Comparison of ENCODE assay signal across 8 mouse cellular contexts in the genomic region with DNA sequence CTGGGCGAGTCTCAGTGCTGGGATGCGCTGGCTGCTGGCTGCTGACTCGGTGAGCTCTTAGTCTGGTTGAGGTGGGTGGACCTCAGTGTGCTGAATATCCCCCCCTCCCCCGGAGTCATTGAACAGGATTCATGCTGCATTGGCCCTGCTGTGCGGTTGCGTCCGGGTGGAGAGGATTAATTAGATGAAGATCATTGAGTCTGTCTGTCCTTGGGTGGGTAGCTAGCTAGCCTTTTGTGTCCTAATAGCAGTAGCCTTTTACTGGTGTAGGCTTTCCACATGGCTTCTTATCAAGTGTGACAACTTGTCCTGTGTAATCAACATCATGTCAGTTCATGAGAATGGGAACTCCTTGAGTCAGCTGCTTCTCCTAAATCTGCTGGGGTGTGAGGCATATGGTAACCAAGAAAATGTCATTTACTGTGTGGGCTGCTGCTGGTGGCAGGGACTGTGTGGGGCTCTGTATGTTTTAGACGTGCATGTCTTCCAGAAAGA. TPM values are rescaled to one million over a fixed set of nuclear protein-coding genes. Genes with fewer than 3 reads are reported as not detected.
DNase-seq lines count a peak whose midpoint lies in the region; ATAC-seq and TF ChIP-seq lines count a peak whose summit lies in the region.

No protein-coding gene starts in this region.

- intact Hi-C loops in left cerebral cortex, postnatal 4 days (cut with DNase I): no loop called here

- H3K27ac ChIP-seq in hindbrain, embryonic 11.5 days (ENCODE audit: low read depth, low read length): no peak overlapping the region

- TF ChIP-seq CTCF in G1E (IDR thresholded peaks at IDR 0.05; ENCODE audit: low read depth, low read length): no peak

- peaks cover 80% of the 10 kb centered on the region for H3K36me3 ChIP-seq in G1E (replicated peaks)
- peaks cover 7% of the 10 kb centered on the region; the same call in 1 of the 2 replicates for H3K36me3 ChIP-seq in hindbrain, embryonic 11.5 days (ENCODE audit: control insufficient read depth, insufficient read depth, low read length)

- H3K4me1 ChIP-seq in G1E (ENCODE audit: insufficient read depth, low read depth, low read length): peaks cover 49% of the 10 kb centered on the region
- H3K4me1 ChIP-seq in hindbrain, embryonic 11.5 days (replicated peaks; ENCODE audit: control insufficient read depth, insufficient read depth, low read length): no peaks in the 10 kb centered on the region

- 56% methylated on average over 8 of the region's 8 CpGs for WGBS in hindbrain, embryonic 11.5 days

- no peak for DNase-seq in G1E (ENCODE audit: low spot score)
- DNase-seq in cerebellum, postnatal 10 days: peak; percentile 79 to 91
- DNase-seq in hindbrain, embryonic 11.5 days (ENCODE audit: low spot score): peak; percentile 5
- DNase-seq in left cerebral cortex, postnatal 4 days: peak; percentile 83
- DNase-seq in adrenal gland, postnatal 10 days: no peak
- no peak for DNase-seq in heart, adult 9 months (ENCODE audit: low spot score in 2 of 2)
- DNase-seq in natural killer cell, adult 2 months (ENCODE audit: low spot score in 2 of 2): no peak

- H3K27me3 ChIP-seq in G1E (ENCODE audit: insufficient read depth, low read length): no peaks in the 10 kb centered on the region
- no peaks in the 10 kb centered on the region for H3K27me3 ChIP-seq in hindbrain, embryonic 11.5 days (ENCODE audit: control insufficient read depth, insufficient read depth, low read length)

- H3K4me3 ChIP-seq in G1E (ENCODE audit: low read depth, low read length): peak overlapping the region; percentile 40; the same call in 1 of the 2 replicates
- H3K4me3 ChIP-seq in hindbrain, embryonic 11.5 days (ENCODE audit: low read depth, low read length): no peak overlapping the region

- peak; percentile 36; the same call in 1 of the 2 replicates for ATAC-seq in G1E (ENCODE audit: extremely low read depth, insufficient number of reproducible peaks, low FRiP score, poor library complexity, severe bottlenecking)
- ATAC-seq in hindbrain, embryonic 11.5 days (ENCODE audit: low FRiP score): peak; percentile 64
- ATAC-seq in megakaryocyte-erythroid progenitor cell, adult 5-6 weeks (replicated peaks; ENCODE audit: low FRiP score, low TSS enrichment, poor library complexity, severe bottlenecking): no peak

- no peak overlapping the region for H3K4me2 ChIP-seq in hindbrain, embryonic 11.5 days (replicated peaks; ENCODE audit: low read depth, low read length)

- no peak overlapping the region for H3K9ac ChIP-seq in hindbrain, embryonic 11.5 days (ENCODE audit: low read depth, low read length)

- no peaks in the 10 kb centered on the region for H3K9me3 ChIP-seq in G1E (replicated peaks)
- H3K9me3 ChIP-seq in hindbrain, embryonic 11.5 days (ENCODE audit: control insufficient read depth, low read length): no peaks in the 10 kb centered on the region

RNA-seq across cellular contexts. Expression of a gene that starts 22.3 kb away (rescaled TPM):
- 85.0 and 85.7 TPM in 2 replicates for total RNA-seq in G1E (2014; fragmentation: Nextera tagmentation)
- 31.0 and 37.0 TPM in 2 replicates for total RNA-seq in G1E (2017)
- polyA plus RNA-seq in G1E (2012): 450 and 524 TPM in 2 replicates
- polyA plus RNA-seq in hindbrain, embryonic 11.5 days (2014; fragmentation: Nextera tagmentation; extraction: Ambion mirVana): 31.7 and 33.7 TPM in 2 replicates
- 10 to 100 TPM; 38.0 to 40.8 TPM for total RNA-seq in left cerebral cortex, postnatal 4 days (2021)
- total RNA-seq in megakaryocyte-erythroid progenitor cell, adult 5-6 weeks (2014; fragmentation: Nextera tagmentation): 41.4 and 52.2 TPM in 2 replicates
- 28.8 and 42.0 TPM in 2 replicates for total RNA-seq in megakaryocyte-erythroid progenitor cell, adult 5-6 weeks (2017)
- 10 to 100 TPM; 91.5 to 95.8 TPM for total RNA-seq in adrenal gland, postnatal 10 days (2021)

RNA-seq across cellular contexts. Expression of a gene that starts 35.7 kb away (rescaled TPM):
- total RNA-seq in G1E (2014; fragmentation: Nextera tagmentation): 113 and 124 TPM in 2 replicates
- total RNA-seq in G1E (2017): 233 and 247 TPM in 2 replicates
- 50.0 and 51.0 TPM in 2 replicates for polyA plus RNA-seq in G1E (2012)
- 183 and 184 TPM in 2 replicates for polyA plus RNA-seq in hindbrain, embryonic 11.5 days (2014; fragmentation: Nextera tagmentation; extraction: Ambion mirVana)
- total RNA-seq in left cerebral cortex, postnatal 4 days (2021): 100 to 1,000 TPM; 267 to 273 TPM
- 73.8 and 94.9 TPM in 2 replicates for total RNA-seq in megakaryocyte-erythroid progenitor cell, adult 5-6 weeks (2014; fragmentation: Nextera tagmentation)
- 87.9 and 98.2 TPM in 2 replicates for total RNA-seq in megakaryocyte-erythroid progenitor cell, adult 5-6 weeks (2017)
- 100 to 1,000 TPM; 225 to 226 TPM for total RNA-seq in adrenal gland, postnatal 10 days (2021)

RNA-seq across cellular contexts. Expression of a gene that starts 58.4 kb away (rescaled TPM):
- total RNA-seq in G1E (2014; fragmentation: Nextera tagmentation) (64.3 and 68.7 TPM in 2 replicates), G1E (2017) (42.8 and 46.0 TPM in 2 replicates)
- polyA plus RNA-seq in G1E (2012): 27.0 and 34.1 TPM in 2 replicates
- 15.9 and 16.8 TPM in 2 replicates for polyA plus RNA-seq in hindbrain, embryonic 11.5 days (2014; fragmentation: Nextera tagmentation; extraction: Ambion mirVana)
- 10 to 100 TPM; 18.8 to 22.4 TPM for total RNA-seq in left cerebral cortex, postnatal 4 days (2021)
- 55.4 TPM in 2 replicates for total RNA-seq in megakaryocyte-erythroid progenitor cell, adult 5-6 weeks (2014; fragmentation: Nextera tagmentation)
- total RNA-seq in megakaryocyte-erythroid progenitor cell, adult 5-6 weeks (2017): 23.7 and 25.8 TPM in 2 replicates
- 1 to 10 TPM; 6.4 to 7.0 TPM for total RNA-seq in adrenal gland, postnatal 10 days (2021)

Comparison
In these comparisons a context has a peak if more than half of its experiments do, and no peak if none do; other contexts are left out.
1. DNase-seq: peak in cerebellum, postnatal 10 days (2 of 2), hindbrain, embryonic 11.5 days (single experiment) and left cerebral cortex, postnatal 4 days (single experiment); none in G1E (single experiment), adrenal gland, postnatal 10 days (single experiment), heart, adult 9 months (0 of 2) and natural killer cell, adult 2 months (0 of 2).